Mouse (Mus musculus): Measurements from ENCODE around the gene Susd3. TPM values are rescaled to one million over a fixed set of nuclear protein-coding genes. Genes with fewer than 3 reads are reported as not detected.

The Susd3 gene
- polyA plus RNA-seq, 1 experiment, result 7.9 TPM

DNA sequence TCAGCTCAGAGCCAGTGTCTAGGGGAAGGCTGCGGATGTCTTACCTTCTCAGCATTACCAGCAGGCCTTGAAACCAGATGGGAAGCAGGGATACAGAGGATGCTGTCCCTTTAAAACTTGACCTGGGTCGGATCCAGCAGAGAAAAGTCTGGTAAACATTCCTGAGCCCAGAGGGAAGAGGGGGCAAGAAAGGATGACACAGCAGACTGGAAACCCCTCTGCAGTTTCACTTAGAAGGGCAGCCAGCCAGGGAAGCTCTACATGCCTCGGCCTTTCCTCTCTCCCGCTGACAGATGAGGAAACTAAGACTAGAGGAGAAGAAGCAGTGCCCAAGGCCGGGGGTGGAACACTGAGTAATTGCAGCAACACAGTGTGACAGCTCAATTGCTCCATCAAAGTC, 64.9 kb downstream of the Susd3 start:
- WGBS, result 41% methylated on average over 5 of the region's 5 CpGs
- no peak for DNase-seq
- no peak for TF ChIP-seq POLR2A (IDR thresholded peaks at IDR 0.05; ENCODE audit: borderline replicate concordance, extremely low read depth, low read depth, low read length)
- no peak for TF ChIP-seq CTCF (IDR thresholded peaks at IDR 0.05; ENCODE audit: insufficient read depth, low read length)

GRCm38 (mm10) chr13:49183161-49183560, 65.3 kb downstream of the Susd3 start:
- Histone ChIP-seq H3K4me1 (ENCODE audit: control insufficient read depth, insufficient read depth, low read length) (peaks cover 9% of the 10 kb centered on the region), H3K4me3 (replicated peaks; ENCODE audit: extremely low read depth, low read depth, low read length) (no peak overlapping the region)
- WGBS, result 66% methylated on average over 5 of the region's 5 CpGs
- TF ChIP-seq CTCF (IDR thresholded peaks at IDR 0.05; ENCODE audit: insufficient read depth, low read length) (no peak), POLR2A (IDR thresholded peaks at IDR 0.05; ENCODE audit: borderline replicate concordance, extremely low read depth, low read depth, low read length) (no peak)
- DNase-seq, result no peak

More for the DNA sequence above, 64.9 kb downstream of the Susd3 start:
- H3K4me1 ChIP-seq (ENCODE audit: control insufficient read depth, insufficient read depth, low read length), result peaks cover 12% of the 10 kb centered on the region
- no peak overlapping the region for H3K4me3 ChIP-seq (replicated peaks; ENCODE audit: extremely low read depth, low read depth, low read length)

GRCm38 (mm10) chr13:49181411-49181984, 67.0 kb downstream of the Susd3 start:
- TF ChIP-seq CTCF (IDR thresholded peaks at IDR 0.05; ENCODE audit: insufficient read depth, low read length), result no peak
- TF ChIP-seq POLR2A (IDR thresholded peaks at IDR 0.05; ENCODE audit: borderline replicate concordance, extremely low read depth, low read depth, low read length), result no peak
- 90% methylated on average over 3 of the region's 3 CpGs for WGBS
- DNase-seq, result no peak
- Histone ChIP-seq H3K4me3 (replicated peaks; ENCODE audit: extremely low read depth, low read depth, low read length) (no peak overlapping the region), H3K4me1 (ENCODE audit: control insufficient read depth, insufficient read depth, low read length) (peaks cover 2% of the 10 kb centered on the region)

DNA sequence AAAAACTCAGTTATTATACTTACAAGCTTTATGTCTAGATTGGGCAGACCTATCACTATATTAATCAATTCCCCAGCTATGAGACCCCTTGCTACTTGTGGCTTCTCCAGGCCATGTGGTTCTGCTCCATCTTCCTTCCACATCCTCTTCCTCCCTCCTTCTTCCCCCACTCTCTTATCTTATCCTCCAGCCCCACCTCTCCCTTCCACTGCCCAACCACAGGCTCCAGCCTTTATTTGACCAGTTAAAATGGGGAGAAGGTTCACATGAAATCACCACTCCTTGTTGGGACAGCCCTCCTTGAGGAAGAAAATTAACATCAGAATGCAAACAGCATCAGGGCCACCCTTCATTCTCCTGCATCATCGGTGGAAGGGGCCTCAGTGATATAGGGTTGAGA, 67.8 kb downstream of the Susd3 start:
- no peak overlapping the region for H3K4me3 ChIP-seq (replicated peaks; ENCODE audit: extremely low read depth, low read depth, low read length)

More for the DNA sequence above, 67.8 kb downstream of the Susd3 start:
- no peak for DNase-seq
- TF ChIP-seq POLR2A (IDR thresholded peaks at IDR 0.05; ENCODE audit: borderline replicate concordance, extremely low read depth, low read depth, low read length) (no peak), CTCF (IDR thresholded peaks at IDR 0.05; ENCODE audit: insufficient read depth, low read length) (no peak)
- WGBS, result 61% methylated on average over 1 of the region's 1 CpGs
- no peaks in the 10 kb centered on the region for H3K4me1 ChIP-seq (ENCODE audit: control insufficient read depth, insufficient read depth, low read length)

Other genes with a start within 250 kb of the Susd3 start
- gene Wnk2, start 100.7 kb downstream of the Susd3 start, polyA plus RNA-seq (2012; rRNA removed), result 1.5 and 4.2 TPM in 2 replicates
- 161 and 222 TPM in 2 replicates for gene Ninj1, start 61.2 kb downstream of the Susd3 start, polyA plus RNA-seq (2012; rRNA removed)
- 142 and 178 TPM in 2 replicates for gene Card19, start 32.7 kb downstream of the Susd3 start, polyA plus RNA-seq (2012; rRNA removed)
- gene Fgd3, start 71.6 kb upstream of the Susd3 start, polyA plus RNA-seq (2012; rRNA removed), result 2.8 and 4.1 TPM in 2 replicates
- gene Bicd2, start 92.9 kb upstream of the Susd3 start, polyA plus RNA-seq (2012; rRNA removed), result 53.3 and 63.2 TPM in 2 replicates
- gene Ippk, start 172.5 kb upstream of the Susd3 start, polyA plus RNA-seq (2012; rRNA removed), result 4.9 and 7.3 TPM in 2 replicates
- gene Tes3-ps, start 244.6 kb upstream of the Susd3 start, polyA plus RNA-seq (2012; rRNA removed), result not detected in 2 replicates

Measured in lung, adult 2 months (tissue).